Mouse (Mus musculus) embryo, embryonic 10.5 days (tissue): Measurements from ENCODE around the gene Sppl2c.
"Not testable (repeated sequence)": the region's sequence is repeated elsewhere in the genome, so short reads cannot be mapped to it uniquely, and the experiment has no call there.

Source experiments
- DNase-seq: peaks from one replicate; pipeline ENCODE4 v3.0.0-alpha.2; 2015; ENCODE audit warnings: low spot score

Sppl2c gene

DNA sequence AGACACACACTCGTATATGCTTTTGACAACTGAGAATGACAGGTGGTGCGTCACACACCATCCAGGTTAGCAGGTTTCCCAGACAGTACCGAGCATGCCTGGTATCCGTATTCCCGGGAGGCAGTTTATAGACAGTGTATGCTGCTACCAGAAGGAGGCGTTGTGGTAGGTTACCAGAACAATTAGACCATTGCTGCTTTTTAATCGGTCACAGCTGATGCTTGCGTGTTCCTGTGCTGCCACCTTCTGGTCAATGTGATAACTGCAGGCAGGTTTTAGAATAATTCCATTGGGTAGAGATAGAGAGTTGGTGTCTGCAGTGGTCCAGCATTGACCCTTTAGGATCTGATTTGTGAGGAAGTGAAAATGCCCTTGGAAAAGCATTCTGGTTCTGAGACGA is 9.7 kb downstream of the Sppl2c start:
- peak; percentile 95 for DNase-seq

GRCm38 (mm10) chr11:104197861-104198260 is 11.7 kb downstream of the Sppl2c start:
- DNase-seq, result peak; percentile 68

GRCm38 (mm10) chr11:104203271-104203670 is 17.1 kb downstream of the Sppl2c start:
- no peak for DNase-seq

- no peak for DNase-seq
Measured at GRCm38 (mm10) chr11:104206573-104206972, 20.4 kb downstream of the Sppl2c start.

GRCm38 (mm10) chr11:104209041-104209440 is 22.9 kb downstream of the Sppl2c start:
- DNase-seq, result no peak

- no peak for DNase-seq
Measured at GRCm38 (mm10) chr11:104211251-104211650, 25.1 kb downstream of the Sppl2c start.

DNA sequence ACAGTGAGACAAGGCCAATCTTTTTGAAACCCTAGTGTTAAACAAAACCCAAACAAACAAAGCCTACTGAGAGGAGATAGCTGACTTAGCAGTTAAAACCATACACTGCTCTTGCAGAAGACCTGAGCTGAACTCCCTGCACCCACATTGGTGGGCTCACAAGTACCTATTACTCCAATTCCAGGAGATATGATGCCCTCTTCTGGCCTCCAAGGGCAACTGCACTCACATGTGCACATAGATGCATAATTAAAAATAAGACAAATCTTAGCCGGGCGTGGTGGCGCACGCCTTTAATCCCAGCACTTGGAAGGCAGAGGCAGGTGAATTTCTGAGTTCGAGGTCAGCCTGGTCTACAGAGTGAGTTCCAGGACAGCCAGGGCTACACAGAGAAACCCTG is 28.0 kb downstream of the Sppl2c start:
- DNase-seq, result not testable (repeated sequence)

DNA sequence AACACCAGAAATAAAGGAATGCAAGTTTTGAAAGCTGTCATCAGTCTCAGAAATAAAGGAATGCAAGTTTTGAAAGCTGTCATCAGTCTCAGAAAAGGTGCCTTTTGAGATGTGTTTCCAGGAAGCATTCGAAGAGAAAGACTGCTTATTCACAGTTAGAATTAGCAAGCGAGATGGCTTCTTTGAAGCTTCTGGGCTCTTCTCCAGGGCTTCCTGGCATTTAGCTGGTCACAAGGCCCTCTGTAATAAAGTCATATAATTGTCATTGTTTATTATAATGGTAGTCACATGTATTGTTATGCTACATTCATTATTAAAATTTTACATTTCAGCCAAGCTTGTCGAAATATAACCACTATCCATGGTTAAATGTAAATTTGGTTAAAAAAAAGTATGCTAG is 31.9 kb downstream of the Sppl2c start:
- no peak for DNase-seq

DNA sequence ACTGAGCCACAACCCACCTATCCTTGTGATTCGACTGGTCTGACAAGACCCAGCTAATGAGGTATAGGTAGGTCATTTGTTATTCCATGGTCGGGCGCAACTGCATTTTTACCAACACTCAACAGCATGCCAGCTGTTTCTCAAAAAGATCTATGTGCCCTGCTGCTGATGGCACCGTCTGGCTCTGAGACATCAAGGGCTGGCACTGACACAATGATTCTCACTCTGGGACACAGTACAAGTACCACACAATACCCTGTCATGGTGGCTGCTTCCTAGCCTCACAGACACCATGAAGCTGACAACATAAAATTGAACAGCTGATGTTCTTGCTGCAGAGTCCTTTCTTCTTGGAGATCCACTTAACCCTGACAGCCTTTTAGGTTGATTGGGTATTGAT is 34.2 kb downstream of the Sppl2c start:
- DNase-seq, result no peak

DNA sequence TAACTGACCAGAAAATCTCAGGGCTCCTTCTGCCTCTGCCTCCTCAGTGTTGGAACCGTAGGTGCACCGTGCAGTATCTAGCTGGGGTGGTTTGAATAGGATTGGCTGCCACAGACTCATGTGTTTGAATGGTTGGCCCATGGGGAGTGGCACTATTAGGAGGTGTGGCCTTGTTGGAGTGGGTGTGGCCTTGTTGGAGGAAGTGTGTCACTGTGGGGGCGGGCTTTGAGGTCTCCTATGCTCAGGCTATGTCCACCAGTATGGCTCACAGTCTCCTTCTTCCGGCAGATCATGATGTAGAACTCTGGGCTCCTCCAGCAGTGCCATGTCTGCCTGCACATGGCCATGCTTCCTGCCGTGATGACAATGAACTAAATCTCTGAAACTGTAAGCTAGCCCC is 35.6 kb downstream of the Sppl2c start:
- no peak for DNase-seq

DNA sequence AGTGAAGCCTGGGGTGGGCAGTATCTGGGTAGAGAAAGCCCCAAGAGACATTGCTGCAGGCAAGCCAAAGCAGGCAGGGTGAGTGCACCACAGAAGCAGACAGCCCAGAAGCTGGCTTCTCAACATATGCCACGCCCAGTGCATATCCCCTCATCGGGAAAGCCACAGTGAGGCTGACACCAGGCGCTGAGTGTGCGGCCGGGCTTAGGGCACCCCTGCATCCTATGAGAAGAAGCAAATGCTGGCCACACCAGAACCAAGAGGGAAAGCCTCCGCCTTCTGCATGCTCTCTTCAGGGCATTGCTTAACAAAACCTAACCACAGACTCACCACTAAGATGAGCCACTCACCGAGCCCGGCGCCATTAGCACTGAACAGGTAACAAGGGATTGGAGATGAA is 37.2 kb downstream of the Sppl2c start:
- DNase-seq, result no peak

- DNase-seq, result no peak
Measured at GRCm38 (mm10) chr11:104229391-104229790, 43.3 kb downstream of the Sppl2c start.

DNA sequence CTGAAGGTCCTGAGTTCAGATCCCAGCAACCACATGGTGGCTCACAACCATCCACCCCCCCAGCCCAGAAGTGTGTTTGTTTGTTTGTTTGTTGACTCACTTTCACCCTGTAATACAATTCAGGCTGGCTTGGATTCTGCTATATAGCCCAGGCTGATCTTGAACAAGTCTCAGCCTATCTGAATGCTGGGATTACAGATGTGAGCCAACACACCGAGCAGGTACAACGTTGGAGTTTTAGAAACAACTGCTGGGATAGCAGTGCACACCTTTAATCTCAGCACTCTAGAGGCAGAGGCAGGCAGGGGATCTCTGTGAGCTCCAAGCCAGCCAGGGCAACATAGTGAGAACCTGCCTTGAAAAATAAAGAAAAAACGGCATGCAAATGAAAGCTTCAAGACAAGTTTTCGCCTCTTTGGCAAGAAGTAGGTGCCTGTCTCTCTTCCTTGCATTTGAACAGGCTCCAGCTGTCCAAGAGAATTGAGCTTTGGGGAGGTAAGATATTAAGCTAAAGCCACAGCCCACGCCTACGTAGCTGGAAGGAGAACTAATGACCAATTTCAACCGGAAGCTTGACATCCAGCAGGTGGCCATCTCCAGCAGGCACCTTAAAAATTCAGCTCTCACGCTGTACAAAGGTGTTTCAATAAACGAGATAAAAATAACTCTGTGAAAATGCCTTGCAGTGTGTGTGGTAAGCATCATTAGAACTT is 44.1 kb downstream of the Sppl2c start:
- peak; percentile 49 for DNase-seq

DNA sequence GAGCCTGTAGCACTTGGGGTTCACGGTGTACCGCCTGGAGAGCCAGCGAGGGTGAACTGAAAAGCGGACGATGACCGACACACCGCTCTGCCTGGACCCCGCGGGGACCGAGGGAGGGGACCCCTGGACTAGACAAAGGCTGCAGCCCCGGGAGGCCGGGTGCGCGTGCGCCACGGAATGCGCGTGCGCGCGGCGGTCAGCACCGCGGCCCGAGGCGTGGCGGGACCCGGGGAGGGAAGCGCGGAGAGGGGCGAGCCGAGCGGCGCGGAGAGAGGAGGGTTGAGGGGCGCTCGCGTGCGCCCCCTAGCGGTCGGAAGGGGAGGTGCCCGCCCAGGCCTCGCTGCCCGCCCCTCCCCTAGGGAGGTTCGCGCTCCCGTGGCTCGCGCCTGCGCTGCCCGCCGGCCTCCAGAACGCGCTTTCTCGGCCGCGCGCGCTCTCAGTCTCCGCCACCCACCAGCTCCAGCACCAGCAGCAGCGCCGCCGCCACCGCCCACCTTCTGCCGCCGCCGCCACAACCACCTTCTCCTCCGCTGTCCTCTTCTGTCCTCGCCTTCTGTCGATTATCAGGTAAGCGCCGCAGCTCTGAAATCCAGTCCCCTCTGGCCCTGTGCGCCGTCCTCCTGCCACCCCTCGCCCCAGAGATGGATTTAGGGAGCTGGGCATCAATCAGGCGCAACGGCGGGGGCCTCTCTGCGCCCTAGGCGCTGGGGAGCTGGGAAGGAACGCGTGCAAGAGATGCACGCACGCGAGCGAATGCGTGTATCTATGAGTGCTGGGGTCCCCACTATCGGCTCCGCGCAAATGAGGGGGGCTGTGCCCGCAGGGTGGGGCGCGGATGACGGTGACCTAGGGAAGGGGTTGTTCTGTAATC is 45.1 kb downstream of the Sppl2c start, which contains the start of gene Mapt:
Gene Mapt (plus strand): TSS at position 350 of the 871 bp plus-strand sequence.
- peak; percentile 92 for DNase-seq

DNA sequence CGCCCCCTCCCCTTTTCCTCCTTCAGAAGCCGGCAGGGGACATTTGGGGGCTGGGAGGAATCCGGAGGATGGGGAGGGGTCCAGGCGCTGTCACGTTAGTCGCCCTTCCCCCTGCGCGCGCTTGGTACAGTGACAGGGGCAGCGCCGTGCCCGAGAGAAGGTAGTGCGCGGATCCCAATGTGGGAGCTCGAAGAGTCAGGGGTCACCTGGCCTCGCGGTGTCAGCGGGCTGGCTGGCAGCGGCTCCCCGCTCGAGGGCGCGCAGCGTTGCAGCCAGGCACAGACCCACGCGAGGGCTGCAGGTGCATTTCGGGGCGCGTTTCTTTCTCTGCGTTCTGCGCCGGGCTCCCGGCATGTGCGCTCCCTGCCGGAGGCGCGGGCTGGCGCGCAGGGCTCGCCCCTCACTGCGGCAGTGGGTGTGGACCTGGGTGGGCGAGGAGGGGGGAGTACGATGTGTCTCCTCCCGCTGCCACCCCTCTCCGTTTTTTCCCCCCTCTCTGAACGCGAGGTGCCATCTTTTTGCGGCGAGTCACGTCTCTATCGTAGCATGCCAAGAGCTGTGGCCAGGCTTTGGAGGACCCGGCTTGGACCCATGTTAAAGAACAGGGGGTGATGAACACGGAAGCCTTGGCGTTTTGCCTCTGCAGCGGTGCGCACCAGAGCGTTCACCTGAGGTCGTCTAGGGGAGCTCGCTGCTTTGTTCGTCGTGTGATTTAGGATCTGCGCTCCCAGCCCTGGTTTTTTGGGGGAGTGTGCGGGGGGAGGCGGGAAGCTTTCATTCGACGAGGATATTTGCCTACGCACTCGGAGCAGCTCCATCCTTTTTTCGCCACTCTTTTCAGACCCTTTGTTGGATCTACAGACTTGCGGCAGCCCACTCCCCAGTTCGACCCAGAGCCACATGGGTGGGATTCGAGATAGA is 46.3 kb downstream of the Sppl2c start:
- DNase-seq, result peak; percentile 36

DNA sequence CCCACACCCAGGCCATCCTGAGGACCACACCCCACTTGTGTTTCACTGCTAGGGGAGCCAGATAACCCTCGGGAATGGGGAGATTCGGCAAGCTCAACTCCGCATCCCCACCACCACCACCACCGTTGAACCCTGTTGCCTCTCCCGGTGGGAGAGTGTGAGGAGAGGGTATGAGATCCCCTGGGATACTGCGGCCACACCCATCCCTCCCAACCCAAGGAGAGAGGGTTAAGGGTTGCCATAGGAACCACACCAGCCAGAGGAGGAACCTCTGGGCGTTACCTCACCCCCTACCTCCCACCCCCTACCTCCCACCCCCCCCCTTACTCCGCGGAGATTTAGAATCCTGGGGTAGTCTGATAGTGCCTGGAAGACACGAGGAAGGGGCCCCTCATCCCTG is 47.0 kb downstream of the Sppl2c start:
- DNase-seq, result peak; percentile 14

GRCm38 (mm10) chr11:104233574-104234206 is 47.6 kb downstream of the Sppl2c start:
- peak; percentile 35 for DNase-seq

DNA sequence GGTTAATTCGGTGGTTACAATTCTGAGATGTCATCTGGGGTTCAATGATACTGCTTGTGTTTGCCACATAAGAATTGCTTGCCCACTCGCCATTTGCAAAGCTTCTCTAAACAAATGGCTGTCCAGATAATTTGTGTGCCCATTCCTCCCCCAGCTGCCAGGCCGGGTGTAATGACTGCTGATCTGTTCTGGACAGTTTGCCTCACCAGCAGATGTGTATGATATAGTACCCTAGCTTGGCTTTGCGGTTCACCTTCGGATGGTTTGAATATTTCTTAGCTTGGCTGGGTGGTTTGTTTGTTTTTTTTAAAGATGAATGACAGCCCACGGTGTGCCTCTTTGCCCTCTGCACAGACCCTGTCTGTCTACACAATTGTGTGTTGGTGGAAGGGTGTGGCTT is 48.6 kb downstream of the Sppl2c start:
- DNase-seq, result peak; percentile 40

DNA sequence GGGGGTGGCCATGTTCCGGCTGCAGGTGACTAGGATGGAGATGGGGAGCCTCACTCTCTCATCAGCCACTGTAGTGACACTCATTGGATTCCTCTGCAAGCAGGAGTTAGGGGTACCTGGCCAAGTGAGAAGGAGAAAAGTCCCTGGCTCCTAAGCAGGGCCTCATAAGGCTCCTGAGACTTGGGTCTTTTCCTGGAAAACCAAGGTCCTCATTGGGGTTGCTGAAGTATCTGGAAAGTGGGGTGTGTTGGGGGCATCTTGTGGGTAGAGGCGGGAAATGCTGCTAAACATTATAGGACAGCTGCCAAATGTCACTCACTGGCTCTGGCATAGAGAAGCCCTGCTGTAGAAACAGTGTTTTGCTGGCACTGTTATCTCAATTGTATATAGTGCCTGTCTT is 49.8 kb downstream of the Sppl2c start:
- DNase-seq, result no peak

DNA sequence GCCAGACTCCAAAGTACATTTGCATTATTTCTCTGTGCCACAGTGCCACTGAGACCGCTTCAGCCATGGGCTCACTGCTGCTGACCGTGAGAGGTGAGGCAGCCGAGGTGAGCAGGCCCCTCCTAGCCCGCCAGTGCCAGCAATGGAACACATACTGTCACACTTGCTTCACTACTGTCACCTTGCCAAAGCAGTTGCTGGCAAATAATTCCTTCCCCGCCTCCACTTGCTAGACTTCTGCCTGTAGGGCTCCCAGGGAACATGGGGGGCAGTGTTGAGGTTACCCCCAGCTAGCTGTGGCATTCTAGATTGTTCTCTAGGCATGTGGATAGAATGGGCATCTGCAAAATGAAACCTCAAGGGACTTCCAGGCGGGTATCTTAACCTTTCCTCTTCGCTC is 51.1 kb downstream of the Sppl2c start:
- DNase-seq, result no peak

- DNase-seq, result no peak
Measured at GRCm38 (mm10) chr11:104237958-104238747, 52.0 kb downstream of the Sppl2c start.
